Mouse (Mus musculus) monocyte, adult 5-6 weeks (primary cell): ENCODE results near the gene Dnajc2. TPM values are rescaled to one million over a fixed set of nuclear protein-coding genes. Genes with fewer than 3 reads are reported as not detected.

Experiments
- ATAC-seq: fragments of 153-309, 156-312 bp; replicated peaks from 2 replicates; pipeline ENCODE4 v1.8.0; 2017; ENCODE audit warnings: mild to moderate bottlenecking; ENCODE audit not compliant: low TSS enrichment, insufficient number of reproducible peaks, severe bottlenecking, poor library complexity, low FRiP score
- total RNA-seq: library from RNA; stranded (forward); fragments of 200-1000, 200-491, 200-594 nt; gene quantifications from 3 replicates; pipeline ENCODE4 v1.2.3, GENCODE M21; 2017

The Dnajc2 gene
- total RNA-seq, 1 experiment from 2014 or later, result 113 TPM

- ATAC-seq, result no peak
Observed at GRCm38 (mm10) chr5:21768506-21768905, 16.5 kb downstream of the Dnajc2 start.

DNA sequence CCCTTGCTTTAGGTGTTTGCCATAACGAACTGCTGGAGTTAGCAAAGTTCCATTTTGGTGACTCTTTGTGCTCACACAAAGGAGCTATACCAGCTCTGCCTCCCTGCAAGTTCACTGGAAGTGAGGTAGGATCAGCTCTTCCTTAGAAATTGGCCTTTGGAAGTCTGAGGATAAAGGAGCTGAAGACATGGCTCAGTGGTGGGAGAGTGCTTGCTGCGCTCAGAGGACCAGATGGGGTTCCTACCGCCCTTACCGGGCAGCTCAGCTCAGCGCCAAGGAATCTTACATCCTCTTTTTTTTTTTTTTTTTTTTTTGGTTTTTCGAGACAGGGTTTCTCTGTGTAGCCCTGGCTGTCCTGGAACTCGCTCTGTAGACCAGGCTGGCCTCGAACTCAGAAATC lies 39.1 kb downstream of the Dnajc2 start:
- ATAC-seq, result no peak

DNA sequence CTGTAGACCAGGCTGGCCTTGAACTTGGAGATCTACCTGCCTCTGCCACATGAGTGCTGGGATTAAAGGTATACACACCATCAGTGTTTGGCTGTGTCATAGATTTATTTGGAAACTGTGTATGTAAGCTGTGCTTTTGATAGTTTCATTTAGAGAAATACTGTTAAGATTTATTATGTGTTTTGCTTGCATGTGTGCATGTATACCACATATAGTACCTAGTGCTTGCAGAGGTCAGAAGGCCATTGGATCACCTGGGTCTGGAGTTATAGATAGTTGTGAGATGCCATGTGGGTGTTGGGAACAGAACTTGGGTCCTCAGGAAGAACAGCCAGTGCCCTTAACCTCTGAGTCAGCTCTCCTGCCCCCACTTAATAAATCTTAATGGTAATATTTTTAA lies 40.4 kb downstream of the Dnajc2 start:
- ATAC-seq, result no peak

- ATAC-seq, result no peak
Observed at GRCm38 (mm10) chr5:21743606-21744005, 41.4 kb downstream of the Dnajc2 start.

DNA sequence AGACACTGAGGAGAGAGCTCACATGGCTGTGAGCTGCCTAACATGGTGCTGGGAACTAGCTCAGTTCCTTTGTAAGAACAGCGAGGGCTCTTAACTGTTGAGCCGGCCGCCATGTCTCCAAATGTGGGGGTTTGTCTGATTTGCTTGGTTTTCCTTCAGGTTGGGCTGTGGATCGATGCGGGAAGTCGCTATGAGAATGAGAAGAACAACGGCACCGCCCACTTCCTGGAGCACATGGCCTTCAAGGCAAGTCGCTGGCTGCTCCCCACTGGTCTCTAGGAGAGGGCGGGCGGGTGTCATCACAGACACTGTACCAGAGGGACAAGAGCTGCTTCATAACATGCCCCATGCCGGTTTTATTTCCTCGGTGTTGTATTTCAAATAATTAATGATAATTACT lies 45.2 kb downstream of the Dnajc2 start:
- ATAC-seq, result no peak

GRCm38 (mm10) chr5:21739120-21739519 lies 45.9 kb downstream of the Dnajc2 start:
- no peak for ATAC-seq

- no peak for ATAC-seq
Observed at GRCm38 (mm10) chr5:21737620-21738019, 47.4 kb downstream of the Dnajc2 start.

- peak; percentile 93 for ATAC-seq
Observed at GRCm38 (mm10) chr5:21736956-21737585, 48.0 kb downstream of the Dnajc2 start, which contains the start of gene Pmpcb. TSS of gene Pmpcb (plus strand) at chr5:21737141.

DNA sequence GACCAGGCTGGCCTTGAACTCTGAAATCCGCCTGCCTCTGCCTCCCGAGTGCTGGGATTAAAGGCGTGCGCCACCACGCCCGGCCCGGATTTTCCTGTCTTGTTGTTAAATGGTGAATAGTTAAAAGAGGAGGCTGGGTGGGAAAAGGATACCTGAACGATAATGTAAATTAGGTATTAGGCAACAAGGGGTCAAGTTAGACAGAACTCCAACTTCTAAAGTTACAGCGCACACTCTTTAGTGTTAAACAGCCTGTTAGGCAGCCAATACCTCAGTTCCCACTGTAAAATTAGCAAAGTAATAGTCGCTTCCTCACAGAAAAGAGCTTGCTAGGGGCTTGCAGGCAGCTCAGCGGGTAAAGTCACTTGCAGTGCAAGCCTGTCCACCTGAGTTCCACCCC lies 49.0 kb downstream of the Dnajc2 start:
- no peak for ATAC-seq

GRCm38 (mm10) chr5:21735584-21735983 lies 49.5 kb downstream of the Dnajc2 start:
- peak; percentile 28; the same call in 1 of the 2 replicates for ATAC-seq

DNA sequence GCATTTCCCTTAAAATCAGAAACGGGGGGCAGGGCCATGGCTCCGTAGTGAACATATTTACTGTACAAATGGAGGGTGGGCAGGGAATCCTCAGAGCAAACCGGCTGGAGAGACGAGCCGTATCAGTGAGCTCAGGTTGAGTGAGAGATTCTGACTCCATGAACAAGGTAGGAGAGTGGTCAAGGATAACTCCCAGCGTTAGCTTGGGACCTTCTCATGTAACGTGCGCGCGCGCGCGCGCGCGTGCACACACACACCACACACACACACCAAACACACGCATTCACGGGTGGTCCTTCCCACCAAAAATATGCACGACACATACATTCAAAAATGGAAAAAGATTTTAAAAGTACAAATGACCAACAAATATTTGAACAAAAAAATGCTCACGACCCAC lies 50.0 kb downstream of the Dnajc2 start:
- ATAC-seq, result no peak

DNA sequence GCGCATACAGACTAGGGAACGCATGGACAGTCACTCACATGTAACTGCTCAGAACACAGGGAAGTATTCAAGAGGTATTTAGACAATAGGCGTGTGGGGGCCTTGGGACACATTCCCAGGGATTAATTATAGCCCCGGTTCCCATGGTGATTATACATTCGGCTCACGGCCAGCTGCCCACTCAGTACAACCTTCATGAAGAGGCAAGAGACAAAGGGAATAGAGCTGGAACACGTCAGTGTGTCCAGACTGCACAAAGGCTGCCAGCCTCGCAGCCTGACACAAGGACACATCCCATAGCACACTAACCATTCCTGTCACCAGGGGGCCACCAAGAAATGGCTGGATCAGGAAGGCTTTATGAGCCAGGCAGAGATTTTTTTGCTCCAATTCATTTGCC lies 52.1 kb downstream of the Dnajc2 start:
- no peak for ATAC-seq

DNA sequence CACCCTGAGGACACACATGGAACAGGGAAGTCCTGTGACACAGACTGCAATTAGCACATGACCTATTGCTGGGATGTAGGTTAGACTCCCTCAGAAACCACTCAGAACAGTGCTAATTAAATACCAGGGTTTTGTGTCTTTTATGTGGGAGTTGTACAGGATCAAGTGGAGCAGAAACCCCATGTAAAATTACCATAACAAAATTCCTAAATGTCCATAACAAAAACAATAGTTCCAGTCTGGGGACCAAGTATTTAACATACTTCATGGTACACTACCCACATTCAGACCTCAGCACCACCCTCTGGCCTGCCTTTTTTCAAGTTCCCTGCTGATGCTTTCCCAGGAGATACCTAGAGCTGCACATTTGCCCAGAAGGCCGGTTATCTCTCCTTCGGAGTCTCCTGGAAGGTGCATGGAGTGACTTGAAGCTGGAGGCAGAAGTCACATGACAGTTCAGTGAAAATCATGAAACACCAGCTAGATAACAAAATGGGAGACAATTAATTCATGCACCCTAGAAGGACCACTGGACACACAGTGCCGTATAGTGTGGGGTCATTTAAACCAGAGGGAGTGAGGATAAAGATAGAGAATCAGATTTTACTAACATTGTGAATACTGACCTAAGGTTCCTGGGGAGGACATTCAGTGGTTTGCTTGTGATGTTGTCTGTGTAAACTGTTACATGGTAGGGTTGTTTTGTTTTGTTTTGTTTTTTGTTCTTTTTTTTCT lies 52.7 kb downstream of the Dnajc2 start:
- no peak for ATAC-seq

GRCm38 (mm10) chr5:21729107-21729506 lies 55.9 kb downstream of the Dnajc2 start:
- no peak for ATAC-seq

DNA sequence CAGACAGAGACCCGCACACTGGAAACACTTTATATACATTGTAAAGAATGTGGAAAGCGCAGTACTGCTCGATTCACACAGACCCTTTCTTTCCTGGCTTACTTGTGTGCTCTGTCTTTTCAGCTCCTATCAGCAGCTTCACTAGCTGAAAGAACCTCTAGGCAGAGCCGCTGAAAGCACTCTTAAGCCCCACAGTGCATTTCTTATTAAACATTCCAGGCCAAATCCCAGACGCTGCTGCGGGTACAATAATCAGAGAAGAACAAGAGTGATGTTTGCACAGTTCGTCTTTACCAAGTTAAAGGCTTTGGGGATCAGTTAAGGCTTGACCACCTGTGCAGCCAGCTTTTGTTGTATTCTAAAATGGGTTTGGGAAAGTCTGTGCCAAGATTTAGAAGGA lies 60.2 kb downstream of the Dnajc2 start:
- no peak for ATAC-seq

- ATAC-seq, result no peak
Observed at GRCm38 (mm10) chr5:21724427-21724826, 60.6 kb downstream of the Dnajc2 start.

- ATAC-seq, result no peak
Observed at GRCm38 (mm10) chr5:21719209-21719608, 65.8 kb downstream of the Dnajc2 start.

- no peak for ATAC-seq
Observed at GRCm38 (mm10) chr5:21718546-21718945, 66.5 kb downstream of the Dnajc2 start.

- no peak for ATAC-seq
Observed at GRCm38 (mm10) chr5:21717165-21717715, 67.8 kb downstream of the Dnajc2 start.

GRCm38 (mm10) chr5:21714447-21714846 lies 70.6 kb downstream of the Dnajc2 start:
- ATAC-seq, result no peak
